Mouse (Mus musculus) MEL (cell line): Measurements from ENCODE around the gene Snap47. TPM values are rescaled to one million over a fixed set of nuclear protein-coding genes. Genes with fewer than 3 reads are reported as not detected.

Experiments used
- DNase-seq: peaks from one replicate; pipeline ENCODE4 v3.0.0; 2011; ENCODE audit warnings: low read depth, low spot score
- H3K27ac ChIP-seq: 2 replicates; pipeline ENCODE4 v1.5.1; 2012; ENCODE audit warnings: low read depth, mild to moderate bottlenecking, control low read depth, low read length, moderate library complexity; ENCODE audit not compliant: control insufficient read depth
- H3K27me3 ChIP-seq, 2 experiments: fragments of 150-350 bp in 1 of 2; sonication (generic) in 1 of 2; 2 replicates each; pipeline ENCODE4 v1.6.1; 2012; ENCODE audit warnings: low read length in 2 of 2, mild to moderate bottlenecking in 2 of 2, improper control_type of control experiment in 1 of 2, moderate library complexity in 1 of 2; ENCODE audit not compliant: insufficient read depth in 2 of 2, control insufficient read depth in 1 of 2
- H3K36me3 ChIP-seq, 2 experiments: 2 replicates each; pipeline ENCODE4 v1.6.1; 2012 to 2014; ENCODE audit warnings: low read length in 2 of 2, improper control_type of control experiment in 1 of 2, inconsistent platforms in 1 of 2, mild to moderate bottlenecking in 1 of 2; ENCODE audit not compliant: insufficient read depth in 2 of 2, control insufficient read depth in 1 of 2
- H3K4me1 ChIP-seq, 2 experiments: fragments of 150-350 bp in 1 of 2; sonication (generic) in 1 of 2; 2 replicates each; pipeline ENCODE4 v1.6.1; 2012; ENCODE audit warnings: low read length in 2 of 2, improper control_type of control experiment in 1 of 2, mild to moderate bottlenecking in 1 of 2; ENCODE audit not compliant: insufficient read depth in 2 of 2, control insufficient read depth in 1 of 2
- H3K4me3 ChIP-seq, 2 experiments: fragments of 150-350 bp in 1 of 2; sonication (generic) in 1 of 2; 2 replicates each; pipeline ENCODE4 v1.5.1; 2012; ENCODE audit warnings: low read depth in 2 of 2, low read length in 2 of 2, mild to moderate bottlenecking in 2 of 2, moderate library complexity in 2 of 2, control low read depth in 1 of 2, improper control_type of control experiment in 1 of 2; ENCODE audit not compliant: control insufficient read depth in 1 of 2, insufficient read depth in 1 of 2
- H3K79me2 ChIP-seq: 2 replicates; pipeline ENCODE4 v1.6.1; 2012; ENCODE audit warnings: mild to moderate bottlenecking, low read length, moderate library complexity; ENCODE audit not compliant: control insufficient read depth, poor library complexity, insufficient read depth
- H3K9ac ChIP-seq: 2 replicates; pipeline ENCODE4 v1.6.1; 2012; ENCODE audit warnings: low read depth, mild to moderate bottlenecking, control low read depth, low read length, moderate library complexity; ENCODE audit not compliant: control insufficient read depth, poor library complexity, severe bottlenecking
- H3K9me3 ChIP-seq: fragments of 150-350 bp; sonication (generic); replicated peaks from 2 replicates; pipeline ENCODE4 v1.6.1; 2012; ENCODE audit warnings: mild to moderate bottlenecking, low read length, improper control_type of control experiment, moderate library complexity; ENCODE audit not compliant: insufficient read depth
- BHLHE40 ChIP-seq: IDR thresholded peaks from 2 replicates; pipeline ENCODE4 v1.6.1; 2012; ENCODE audit warnings: low read depth, mild to moderate bottlenecking, inconsistent platforms, low read length, improper control_type of control experiment, borderline replicate concordance
- CHD1 ChIP-seq: IDR thresholded peaks from 2 replicates; pipeline ENCODE4 v1.6.1; 2012; ENCODE audit warnings: low read depth, mild to moderate bottlenecking, inconsistent platforms, low read length, improper control_type of control experiment
- E2F4 ChIP-seq: IDR thresholded peaks from 2 replicates; pipeline ENCODE4 v1.6.1; 2011; ENCODE audit warnings: low read depth, low read length, improper control_type of control experiment, borderline replicate concordance
- ETS1 ChIP-seq: IDR thresholded peaks from 2 replicates; pipeline ENCODE4 v1.6.1; 2012; ENCODE audit warnings: low read depth, mild to moderate bottlenecking, inconsistent platforms, low read length, improper control_type of control experiment, moderate library complexity
- GABPA ChIP-seq: IDR thresholded peaks from 2 replicates; pipeline ENCODE4 v1.6.1; 2012; ENCODE audit warnings: low read depth, mild to moderate bottlenecking, inconsistent platforms, low read length, improper control_type of control experiment, moderate library complexity
- GATA1 ChIP-seq: IDR thresholded peaks from 2 replicates; pipeline ENCODE4 v1.6.1; 2011; ENCODE audit warnings: low read depth, low read length, improper control_type of control experiment
- JUND ChIP-seq: IDR thresholded peaks from 2 replicates; pipeline ENCODE4 v1.6.1; 2011; ENCODE audit warnings: low read depth, mild to moderate bottlenecking, improper control_type of control experiment, low read length
- KAT2A ChIP-seq: conservative IDR thresholded peaks from 2 replicates; pipeline ENCODE4 v1.6.1; 2012; ENCODE audit warnings: low read depth, low read length, improper control_type of control experiment, inconsistent platforms
- MAFK ChIP-seq: IDR thresholded peaks from 2 replicates; pipeline ENCODE4 v1.6.1; 2011; ENCODE audit warnings: low read depth, mild to moderate bottlenecking, low read length, improper control_type of control experiment, borderline replicate concordance
- MAX ChIP-seq: IDR thresholded peaks from 2 replicates; pipeline ENCODE4 v1.6.1; 2011; ENCODE audit warnings: low read length, improper control_type of control experiment
- MAZ ChIP-seq: IDR thresholded peaks from 2 replicates; pipeline ENCODE4 v1.6.1; 2012; ENCODE audit warnings: low read depth, mild to moderate bottlenecking, inconsistent platforms, low read length, improper control_type of control experiment
- MYB ChIP-seq: IDR thresholded peaks from 2 replicates; pipeline ENCODE4 v1.6.1; 2011; ENCODE audit warnings: mild to moderate bottlenecking, low read depth, low read length, improper control_type of control experiment
- MYC ChIP-seq: IDR thresholded peaks from 2 replicates; pipeline ENCODE4 v1.6.1; 2011; ENCODE audit warnings: low read depth, mild to moderate bottlenecking, low read length, improper control_type of control experiment, moderate library complexity
- NELFE ChIP-seq: IDR thresholded peaks from 2 replicates; pipeline ENCODE4 v1.6.1; 2011; ENCODE audit warnings: low read depth, low read length, improper control_type of control experiment
- POLR2A ChIP-seq, 2 experiments: IDR thresholded peaks; 2 replicates each; pipeline ENCODE4 v1.6.1; 2011 to 2012; ENCODE audit warnings: low read length in 2 of 2, mild to moderate bottlenecking in 2 of 2, control low read depth in 1 of 2, improper control_type of control experiment in 1 of 2, low read depth in 1 of 2, moderate library complexity in 1 of 2; ENCODE audit not compliant: control insufficient read depth in 1 of 2, insufficient read depth in 1 of 2, poor library complexity in 1 of 2
- POLR2AphosphoS2 ChIP-seq: IDR thresholded peaks from 2 replicates; pipeline ENCODE4 v1.6.1; 2011; ENCODE audit warnings: low read length, improper control_type of control experiment
- SIN3A ChIP-seq: IDR thresholded peaks from 2 replicates; pipeline ENCODE4 v1.6.1; 2012; ENCODE audit warnings: low read length, improper control_type of control experiment, inconsistent platforms
- SMC3 ChIP-seq: IDR thresholded peaks from 2 replicates; pipeline ENCODE4 v1.6.1; 2011; ENCODE audit warnings: low read depth, low read length, improper control_type of control experiment
- USF1 ChIP-seq: IDR thresholded peaks from 2 replicates; pipeline ENCODE4 v1.6.1; 2014; ENCODE audit warnings: low read depth, mild to moderate bottlenecking, inconsistent platforms, low read length, improper control_type of control experiment, moderate library complexity
- ZKSCAN1 ChIP-seq: IDR thresholded peaks from 2 replicates; pipeline ENCODE4 v1.6.1; 2012; ENCODE audit warnings: low read depth, mild to moderate bottlenecking, inconsistent platforms, low read length, improper control_type of control experiment, moderate library complexity
- ZMIZ1 ChIP-seq: IDR thresholded peaks from 2 replicates; pipeline ENCODE4 v1.6.1; 2012; ENCODE audit warnings: low read depth, mild to moderate bottlenecking, inconsistent platforms, low read length, improper control_type of control experiment, moderate library complexity
- polyA plus RNA-seq, 2 experiments: library from polyadenylated mRNA; stranded (reverse) in 1 of 2; unstranded in 1 of 2; fragments of >175 nt in 1 of 2; fragments of >200 nt in 1 of 2; gene quantifications; 2 replicates each; pipeline versions ENCODE4 v1.2.1 to v1.2.4; 2012; ENCODE audit warnings: low replicate concordance in 2 of 2, low read depth in 1 of 2; ENCODE audit not compliant: insufficient read length in 2 of 2, insufficient read depth in 1 of 2, missing spikeins in 1 of 2
- total RNA-seq: library from RNA; depleted of rRNA; stranded (reverse); fragments of 300-350 nt; gene quantifications from 2 replicates; pipeline ENCODE4 v1.2.3, GENCODE M21; 2012

The Snap47 gene
- total and polyA plus RNA-seq, 3 experiments = 51.0 to 57.9 TPM; not detected in 1

DNA sequence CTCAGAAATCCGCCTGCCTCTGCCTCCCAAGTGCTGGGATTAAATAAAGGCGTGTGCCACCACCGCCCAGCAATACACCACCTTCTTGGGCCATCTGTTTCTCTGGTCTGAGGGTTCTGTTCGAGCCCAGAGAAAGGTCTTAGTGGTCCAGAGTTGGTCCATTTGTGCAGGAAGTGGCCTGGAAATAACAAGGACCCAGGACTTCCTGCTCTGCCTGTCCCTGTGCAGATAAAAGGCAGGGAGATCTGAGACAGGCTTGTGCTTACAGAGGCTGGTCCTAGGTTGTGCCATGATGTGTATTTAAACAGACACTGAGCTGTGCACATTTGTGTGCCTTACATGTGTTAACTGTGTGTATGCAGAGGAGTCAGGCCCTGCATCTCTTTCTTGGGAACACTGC is 62.2 kb downstream of the Snap47 start:
- no peaks in the 10 kb centered on the region for H3K36me3 ChIP-seq
- no peaks in the 10 kb centered on the region for H3K4me1 ChIP-seq
- no peaks in the 10 kb centered on the region for H3K79me2 ChIP-seq
- H3K4me3 ChIP-seq = no peak overlapping the region
- no peak overlapping the region for H3K27ac ChIP-seq
- TF ChIP-seq POLR2A (IDR thresholded peaks at IDR 0.05; ENCODE audit: control insufficient read depth in 1 of 2, insufficient read depth in 1 of 2, low read depth in 1 of 2, low read length in 2 of 2, poor library complexity in 1 of 2) = no peak
- TF ChIP-seq, all 39 proteins: peak for 0
- H3K9ac ChIP-seq = no peak overlapping the region
- no peaks in the 10 kb centered on the region for H3K9me3 ChIP-seq
- DNase-seq = no peak
- H3K27me3 ChIP-seq = peaks cover 0 to 5% of the 10 kb centered on the region in 2 experiments; a peak in 2 of 4 replicates

DNA sequence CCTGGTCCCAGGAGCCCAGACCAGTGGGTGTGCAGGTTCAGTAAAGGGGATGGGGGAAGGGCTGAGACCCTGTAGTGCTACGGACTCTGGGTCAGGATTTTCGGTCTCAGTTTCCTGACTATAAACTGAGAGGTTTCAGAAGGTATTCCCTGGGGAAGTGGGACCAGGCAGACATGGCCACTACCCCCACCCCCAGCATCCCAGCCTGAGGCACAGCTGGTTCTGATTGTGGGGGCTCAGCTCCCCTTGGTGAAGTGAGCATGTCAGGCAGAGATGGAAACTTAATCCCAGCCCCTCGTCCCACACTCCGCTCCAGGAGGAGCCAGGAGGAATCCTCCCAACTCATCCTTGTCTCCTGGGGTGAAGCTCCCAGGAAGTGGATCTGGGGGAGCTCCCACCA is 63.5 kb downstream of the Snap47 start:
- no peak for TF ChIP-seq MYB
- TF ChIP-seq MAFK = no peak
- no peak for TF ChIP-seq JUND
- TF ChIP-seq CHD1 = no peak
- TF ChIP-seq SMC3 = no peak
- TF ChIP-seq POLR2A (IDR thresholded peaks at IDR 0.05; ENCODE audit: control insufficient read depth in 1 of 2, insufficient read depth in 1 of 2, low read depth in 1 of 2, low read length in 2 of 2, poor library complexity in 1 of 2) = no peak
- no peak for TF ChIP-seq GATA1
- Histone ChIP-seq H3K9me3 (no peaks in the 10 kb centered on the region), H3K9ac (no peak overlapping the region), H3K4me1 (no peaks in the 10 kb centered on the region), H3K36me3 (no peaks in the 10 kb centered on the region), H3K4me3 (no peak overlapping the region), H3K27ac (no peak overlapping the region), H3K79me2 (no peaks in the 10 kb centered on the region), H3K27me3 (peaks cover 0 to 5% of the 10 kb centered on the region in 2 experiments; a peak in 2 of 4 replicates)
- no peak for DNase-seq

DNA sequence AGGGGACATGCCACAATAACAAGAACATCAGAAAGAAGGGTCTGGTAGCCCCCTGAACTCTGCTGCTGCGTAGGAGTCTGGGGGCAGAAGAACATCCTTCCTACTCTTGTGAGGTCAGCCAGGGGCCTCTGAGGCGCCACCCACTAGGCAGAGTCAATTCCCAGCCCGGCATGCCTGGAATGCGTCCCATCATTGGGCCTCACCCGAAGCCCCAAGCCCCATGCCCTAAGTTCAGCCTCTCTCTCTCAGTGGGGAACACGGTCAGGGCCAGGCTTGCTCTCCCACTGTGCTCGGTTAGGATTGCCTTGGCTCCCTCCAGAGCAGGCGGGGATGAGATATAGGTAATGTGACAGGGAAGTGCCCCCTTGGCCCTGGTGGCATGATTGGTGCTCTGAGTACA is 65.9 kb downstream of the Snap47 start:
- TF ChIP-seq MAX (no peak), E2F4 (no peak), GATA1 (no peak), ZKSCAN1 (no peak), ETS1 (no peak), USF1 (no peak), GABPA (no peak), MYC (no peak), NELFE (no peak), SIN3A (no peak), POLR2A (IDR thresholded peaks at IDR 0.05; ENCODE audit: control insufficient read depth in 1 of 2, insufficient read depth in 1 of 2, low read depth in 1 of 2, low read length in 2 of 2, poor library complexity in 1 of 2) (no peak), POLR2AphosphoS2 (no peak), ZMIZ1 (no peak), BHLHE40 (no peak), KAT2A (no peak), MAZ (no peak)
- Histone ChIP-seq H3K27me3 (peaks cover 5 to 16% of the 10 kb centered on the region in 2 experiments; a peak in 3 of 4 replicates), H3K4me3 (no peak overlapping the region)

More for the DNA sequence above, 65.9 kb downstream of the Snap47 start:
- H3K79me2 ChIP-seq = no peaks in the 10 kb centered on the region
- no peak for DNase-seq
- no peak overlapping the region for H3K9ac ChIP-seq
- no peaks in the 10 kb centered on the region for H3K36me3 ChIP-seq
- H3K9me3 ChIP-seq = no peaks in the 10 kb centered on the region
- no peak overlapping the region for H3K27ac ChIP-seq
- H3K4me1 ChIP-seq = no peaks in the 10 kb centered on the region
